Mouse (Mus musculus): Measurements from ENCODE around the gene Mustn1. TPM values are rescaled to one million over a fixed set of nuclear protein-coding genes. Genes with fewer than 3 reads are reported as not detected.

The Mustn1 gene
- total RNA-seq, 2 experiments from 2014 or later = 6.9 to 7.3 TPM

Other genes starting within 250 kb of the Mustn1 start
- 10 to 100 TPM in 1 of 2 experiments, 1 to 10 TPM in 1; 9.6 to 10.5 TPM for gene Rft1, start 224.8 kb upstream of the Mustn1 start, total RNA-seq (2021)
- 10 to 100 TPM; 20.4 to 20.7 TPM for gene Sfmbt1, start 164.4 kb upstream of the Mustn1 start, total RNA-seq (2021)
- 10 to 100 TPM; 14.4 to 14.7 TPM for gene Tmem110, start 53.6 kb upstream of the Mustn1 start, total RNA-seq (2021)
- 1 to 10 TPM; 1.6 to 2.5 TPM for gene Itih4, start 7.3 kb downstream of the Mustn1 start, total RNA-seq (2021)
- under 1 TPM; 0.55 to 0.74 TPM for gene Itih3, start 44.6 kb downstream of the Mustn1 start, total RNA-seq (2021)
- not detected for gene Itih1, start 64.1 kb downstream of the Mustn1 start, total RNA-seq (2021)
- 1 to 10 TPM; 3.6 to 4.6 TPM for gene Nek4, start 72.2 kb downstream of the Mustn1 start, total RNA-seq (2021)
- gene Glt8d1, start 122.2 kb downstream of the Mustn1 start, total RNA-seq (2021) = 10 to 100 TPM; 31.2 to 32.3 TPM
- 100 to 1,000 TPM; 176 to 181 TPM for gene Spcs1, start 122.5 kb downstream of the Mustn1 start, total RNA-seq (2021)
- 100 to 1,000 TPM in 1 of 2 experiments, 10 to 100 TPM in 1; 97.2 to 101 TPM for gene Pbrm1, start 139.9 kb downstream of the Mustn1 start, total RNA-seq (2021)
- 10 to 100 TPM; 37.9 to 41.4 TPM for gene Gnl3, start 140.0 kb downstream of the Mustn1 start, total RNA-seq (2021)
- 10 to 100 TPM; 80.5 to 91.4 TPM for gene Smim4, start 249.8 kb downstream of the Mustn1 start, total RNA-seq (2021)

All from heart, postnatal 4 days (tissue).